Mouse (Mus musculus): Measurements from ENCODE around the gene Naxe. TPM values are rescaled to one million over a fixed set of nuclear protein-coding genes. Genes with fewer than 3 reads are reported as not detected.

Naxe gene
- polyA plus RNA-seq, 1 experiment from 2014 or later: 196 TPM

- H3K36me3 ChIP-seq: no peaks in the 10 kb centered on the region
- WGBS: under 1% methylated on average over 66 of the region's 66 CpGs
- peaks cover 77% of the 10 kb centered on the region for H3K27me3 ChIP-seq
- peaks cover 19% of the 10 kb centered on the region for H3K4me1 ChIP-seq
- H3K27ac ChIP-seq (replicated peaks): no peak overlapping the region
- H3K4me3 ChIP-seq (replicated peaks): peak overlapping the region; percentile 55
- peak; percentile 84 for ATAC-seq (ENCODE audit: insufficient number of reproducible peaks, low FRiP score, low TSS enrichment, low read depth)
- H3K9me3 ChIP-seq (replicated peaks): no peaks in the 10 kb centered on the region
- H3K9ac ChIP-seq: no peak overlapping the region
- H3K4me2 ChIP-seq (replicated peaks): peak overlapping the region; percentile 100
Observed at GRCm38 (mm10) chr3:88022322-88023191, 35.7 kb downstream of the Naxe start.

DNA sequence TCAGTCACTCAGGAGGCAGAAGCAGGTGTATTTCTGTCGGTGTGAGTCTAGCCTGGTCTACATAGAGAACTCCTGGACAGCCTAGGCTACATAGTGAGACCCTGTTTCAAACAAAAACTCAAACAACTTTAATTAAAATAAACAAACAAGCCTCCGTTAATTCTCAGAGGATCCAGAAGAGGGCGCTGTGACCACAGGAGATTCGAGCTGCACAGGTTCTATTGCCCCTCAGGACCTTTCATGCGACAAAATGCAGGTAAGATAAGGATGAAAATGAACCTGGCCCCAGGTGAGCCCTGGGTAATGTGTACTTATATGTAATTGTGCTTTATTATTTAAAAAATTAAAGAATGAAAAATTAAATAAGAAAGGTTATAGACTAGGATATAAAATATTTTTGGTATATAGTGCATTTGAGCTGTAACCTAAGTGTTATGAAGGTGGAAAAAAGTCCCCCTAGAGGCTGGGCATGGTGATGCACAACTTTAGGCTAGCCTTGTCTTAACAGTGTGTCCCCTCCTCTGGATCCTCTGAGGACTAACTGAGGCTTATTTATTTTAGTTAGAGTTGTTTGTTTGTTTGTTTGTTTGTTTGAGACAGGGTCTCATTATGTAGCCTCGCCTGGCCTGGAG, 47.5 kb downstream of the Naxe start:
- Histone ChIP-seq H3K4me1 (no peaks in the 10 kb centered on the region), H3K36me3 (no peaks in the 10 kb centered on the region), H3K9me3 (replicated peaks) (no peaks in the 10 kb centered on the region), H3K4me2 (replicated peaks) (no peak overlapping the region), H3K27ac (replicated peaks) (no peak overlapping the region), H3K4me3 (replicated peaks) (no peak overlapping the region), H3K27me3 (peaks cover 9% of the 10 kb centered on the region), H3K9ac (no peak overlapping the region)
- WGBS: 9% methylated on average over 6 of the region's 6 CpGs
- no peak for ATAC-seq (ENCODE audit: insufficient number of reproducible peaks, low FRiP score, low TSS enrichment, low read depth)

Other genes starting within 250 kb of the Naxe start
- gene Pear1, start 234.2 kb downstream of the Naxe start, polyA plus RNA-seq (2015; fragmentation: Nextera tagmentation; extraction: Ambion mirVana): 24.4 and 27.4 TPM in 2 replicates
- 0.07 and 0.12 TPM in 2 replicates for gene Sh2d2a, start 211.7 kb downstream of the Naxe start, polyA plus RNA-seq (2015; fragmentation: Nextera tagmentation; extraction: Ambion mirVana)
- gene Prcc, start 172.9 kb downstream of the Naxe start, polyA plus RNA-seq (2015; fragmentation: Nextera tagmentation; extraction: Ambion mirVana): 16.4 and 16.5 TPM in 2 replicates
- 240 and 246 TPM in 2 replicates for gene Hdgf, start 152.2 kb downstream of the Naxe start, polyA plus RNA-seq (2015; fragmentation: Nextera tagmentation; extraction: Ambion mirVana)
- gene Mrpl24, start 139.0 kb downstream of the Naxe start, polyA plus RNA-seq (2015; fragmentation: Nextera tagmentation; extraction: Ambion mirVana): 75.4 and 78.9 TPM in 2 replicates
- 54.5 and 56.2 TPM in 2 replicates for gene Isg20l2, start 128.2 kb downstream of the Naxe start, polyA plus RNA-seq (2015; fragmentation: Nextera tagmentation; extraction: Ambion mirVana)
- gene Rrnad1, start 127.8 kb downstream of the Naxe start, polyA plus RNA-seq (2015; fragmentation: Nextera tagmentation; extraction: Ambion mirVana): 19.8 and 22.4 TPM in 2 replicates
- gene Crabp2, start 109.8 kb downstream of the Naxe start, polyA plus RNA-seq (2015; fragmentation: Nextera tagmentation; extraction: Ambion mirVana): 200 and 206 TPM in 2 replicates
- gene Nes, start 87.4 kb downstream of the Naxe start, polyA plus RNA-seq (2015; fragmentation: Nextera tagmentation; extraction: Ambion mirVana): 41.9 and 57.3 TPM in 2 replicates
- 0.38 and 0.61 TPM in 2 replicates for gene Bcan, start 58.3 kb downstream of the Naxe start, polyA plus RNA-seq (2015; fragmentation: Nextera tagmentation; extraction: Ambion mirVana)
- 0.31 and 0.35 TPM in 2 replicates for gene Hapln2, start 30.9 kb downstream of the Naxe start, polyA plus RNA-seq (2015; fragmentation: Nextera tagmentation; extraction: Ambion mirVana)
- gene Gpatch4, start 15.4 kb downstream of the Naxe start, polyA plus RNA-seq (2015; fragmentation: Nextera tagmentation; extraction: Ambion mirVana): 28.5 and 35.8 TPM in 2 replicates
- gene Ttc24, start 19.8 kb upstream of the Naxe start, polyA plus RNA-seq (2015; fragmentation: Nextera tagmentation; extraction: Ambion mirVana): 0.35 and 0.52 TPM in 2 replicates
- gene Iqgap3, start 23.5 kb upstream of the Naxe start, polyA plus RNA-seq (2015; fragmentation: Nextera tagmentation; extraction: Ambion mirVana): 15.9 and 16.8 TPM in 2 replicates
- 31.0 and 31.1 TPM in 2 replicates for gene Mef2d, start 83.9 kb upstream of the Naxe start, polyA plus RNA-seq (2015; fragmentation: Nextera tagmentation; extraction: Ambion mirVana)
- 15.8 and 20.1 TPM in 2 replicates for gene Rhbg, start 196.2 kb upstream of the Naxe start, polyA plus RNA-seq (2015; fragmentation: Nextera tagmentation; extraction: Ambion mirVana)
- 0.60 and 2.2 TPM in 2 replicates for gene Gm38392, start 228.7 kb upstream of the Naxe start, polyA plus RNA-seq (2015; fragmentation: Nextera tagmentation; extraction: Ambion mirVana)
- gene Tsacc, start 238.5 kb upstream of the Naxe start, polyA plus RNA-seq (2015; fragmentation: Nextera tagmentation; extraction: Ambion mirVana): 14.3 and 16.3 TPM in 2 replicates
- gene Cct3, start 238.6 kb upstream of the Naxe start, polyA plus RNA-seq (2015; fragmentation: Nextera tagmentation; extraction: Ambion mirVana): 443 TPM in 2 replicates

Measured in embryonic facial prominence, embryonic 15.5 days (tissue).